Mouse (Mus musculus): ENCODE data around the gene Agap3.

Agap3 gene

GRCm38 (mm10) chr5:24452030-24452690 lies at the start of gene Agap3:
Agap3 (plus strand) TSS chr5:24452177.
- DNase-seq = peak in 1 of 2 experiments; percentile 50

GRCm38 (mm10) chr5:24404594-24405360 lies 47.2 kb upstream of the Agap3 start:
- no peak for DNase-seq

- DNase-seq = no peak
Measured at GRCm38 (mm10) chr5:24405389-24405876, 46.5 kb upstream of the Agap3 start.

GRCm38 (mm10) chr5:24408651-24409050 lies 43.3 kb upstream of the Agap3 start:
- DNase-seq = peak in 1 of 2 experiments; percentile 61

GRCm38 (mm10) chr5:24409466-24409865 lies 42.5 kb upstream of the Agap3 start:
- DNase-seq = no peak

- DNase-seq = no peak
Measured at GRCm38 (mm10) chr5:24412063-24412462, 39.9 kb upstream of the Agap3 start.

- peak; percentile 40 to 46 for DNase-seq
Measured at GRCm38 (mm10) chr5:24413042-24413693, 38.8 kb upstream of the Agap3 start, which contains the start of gene Asic3. Asic3 (plus strand) TSS chr5:24413392.

- DNase-seq = peak in 1 of 2 experiments; percentile 32
Measured at GRCm38 (mm10) chr5:24413938-24414337, 38.0 kb upstream of the Agap3 start.

GRCm38 (mm10) chr5:24416222-24416736 lies 35.7 kb upstream of the Agap3 start:
- peak; percentile 78 to 81 for DNase-seq

GRCm38 (mm10) chr5:24417587-24417986 lies 34.4 kb upstream of the Agap3 start:
- DNase-seq = no peak

GRCm38 (mm10) chr5:24420381-24420780 lies 31.6 kb upstream of the Agap3 start:
- no peak for DNase-seq

GRCm38 (mm10) chr5:24423129-24424003 lies 28.6 kb upstream of the Agap3 start, which contains the start of the genes Cdk5 and Slc4a2:
Cdk5 (minus strand) TSS chr5:24423530.
Slc4a2 (plus strand) TSS chr5:24423837.
- peak; percentile 99 to 100 for DNase-seq

- DNase-seq = peak in 1 of 2 experiments; percentile 50
Measured at GRCm38 (mm10) chr5:24424004-24424781, 27.8 kb upstream of the Agap3 start.

- peak; percentile 87 to 95 for DNase-seq
Measured at GRCm38 (mm10) chr5:24424861-24425411, 27.0 kb upstream of the Agap3 start.

- peak; percentile 43 to 68 for DNase-seq
Measured at GRCm38 (mm10) chr5:24425421-24426036, 26.4 kb upstream of the Agap3 start.

GRCm38 (mm10) chr5:24426037-24426432 lies 25.9 kb upstream of the Agap3 start:
- no peak for DNase-seq

GRCm38 (mm10) chr5:24426556-24427284 lies 25.3 kb upstream of the Agap3 start:
- DNase-seq = no peak

GRCm38 (mm10) chr5:24427285-24427633 lies 24.7 kb upstream of the Agap3 start:
- DNase-seq = no peak

- peak; percentile 90 to 91 for DNase-seq
Measured at GRCm38 (mm10) chr5:24427981-24428402, 24.0 kb upstream of the Agap3 start.

- peak in 1 of 2 experiments; percentile 28 for DNase-seq
Measured at GRCm38 (mm10) chr5:24428596-24428995, 23.4 kb upstream of the Agap3 start.

All from kidney, postnatal 36 days (tissue).